Mouse (Mus musculus): Measurements from ENCODE around the gene Slc47a2.

DNA sequence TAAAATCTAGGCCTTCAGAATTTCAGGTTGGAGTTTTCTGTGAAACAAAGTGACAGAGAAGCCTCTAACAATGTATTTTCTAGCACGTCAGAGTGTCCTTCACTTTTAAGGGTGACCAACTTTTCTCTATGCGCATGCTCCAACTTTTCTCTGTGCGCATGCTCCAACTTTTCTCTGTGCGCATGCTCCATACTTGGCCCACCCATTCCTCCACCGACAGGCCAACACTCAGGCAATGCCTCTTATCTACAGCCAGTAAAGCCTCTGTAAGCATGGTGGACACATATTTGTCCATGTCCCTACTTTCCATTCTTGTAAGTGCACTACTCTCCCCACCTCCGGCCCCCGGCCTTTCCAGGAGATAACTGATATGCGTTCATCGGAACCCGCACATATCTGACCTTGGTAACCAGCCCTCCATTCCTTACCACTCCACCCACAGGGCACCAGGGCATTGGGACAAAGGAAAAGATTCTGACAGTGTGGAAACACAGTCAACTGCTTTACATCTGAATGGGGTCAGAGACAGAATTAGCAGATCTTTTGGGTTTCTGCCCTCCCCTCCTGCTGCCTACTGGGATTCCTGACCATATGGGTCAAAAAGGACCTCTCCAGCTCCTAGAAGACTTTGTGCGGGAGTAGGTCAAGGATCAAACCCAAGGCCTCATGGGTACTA, 19.0 kb upstream of the Slc47a2 start:
- TF ChIP-seq POLR2AphosphoS2 (IDR thresholded peaks at IDR 0.05; ENCODE audit: low read length) (no peak), MAX (IDR thresholded peaks at IDR 0.05; ENCODE audit: low read length) (no peak), CTCF (IDR thresholded peaks at IDR 0.05 in 2 of 3, conservative IDR thresholded peaks at IDR 0.05 in 1 of 3; ENCODE audit: control insufficient read depth in 1 of 3, insufficient read depth in 1 of 3, low read depth in 2 of 3, low read length in 3 of 3, poor library complexity in 1 of 3, severe bottlenecking in 1 of 3) (no peak), POLR2A (IDR thresholded peaks at IDR 0.05; ENCODE audit: control insufficient read depth in 1 of 2, insufficient read depth in 1 of 2, low read depth in 1 of 2, low read length in 2 of 2, poor library complexity in 1 of 2) (no peak), TCF12 (IDR thresholded peaks at IDR 0.05; ENCODE audit: low read depth, low read length) (no peak), EP300 (IDR thresholded peaks at IDR 0.05; ENCODE audit: low read depth in 1 of 2, low read length in 2 of 2) (no peak), ZKSCAN1 (IDR thresholded peaks at IDR 0.05; ENCODE audit: low read depth, low read length) (no peak), E2F4 (IDR thresholded peaks at IDR 0.05; ENCODE audit: borderline replicate concordance, low read depth, low read length) (no peak), CHD1 (IDR thresholded peaks at IDR 0.05; ENCODE audit: low read depth, low read length) (no peak), GATA1 (IDR thresholded peaks at IDR 0.05; ENCODE audit: low read depth, low read length) (no peak), POLR2AphosphoS5 (IDR thresholded peaks at IDR 0.05; ENCODE audit: borderline replicate concordance, low read depth, low read length) (no peak), HCFC1 (IDR thresholded peaks at IDR 0.05; ENCODE audit: low read depth, low read length) (no peak)

Measured in MEL (cell line).